8 mouse cellular contexts compared by ENCODE assay signal in genomic region chr2:132577431-132577981, GRCm38 (mm10). TPM values are rescaled to one million over a fixed set of nuclear protein-coding genes. Genes with fewer than 3 reads are reported as not detected.
DNase-seq lines count a peak whose midpoint lies in the region; ATAC-seq and TF ChIP-seq lines count a peak whose summit lies in the region.

No protein-coding gene starts in this region.

- peak overlapping the region; percentile 95 for H3K9ac ChIP-seq in ES-Bruce4 (ENCODE audit: low read depth, poor library complexity, severe bottlenecking)
- peak overlapping the region; percentile 96 for H3K9ac ChIP-seq in heart, embryonic 11.5 days (ENCODE audit: low read depth, low read length)
- peak overlapping the region; percentile 91 for H3K9ac ChIP-seq in kidney, postnatal 0 days (ENCODE audit: low read depth, low read length)
- peak overlapping the region; percentile 84 for H3K9ac ChIP-seq in lung, embryonic 16.5 days (ENCODE audit: low read length)

- H3K9me3 ChIP-seq in ES-Bruce4 (replicated peaks; ENCODE audit: control insufficient read depth, insufficient read depth, low read length, poor library complexity, severe bottlenecking): no peaks in the 10 kb centered on the region
- H3K9me3 ChIP-seq in embryonic facial prominence, embryonic 10.5 days: peaks cover 4% of the 10 kb centered on the region; the same call in 1 of the 2 replicates
- no peaks in the 10 kb centered on the region for H3K9me3 ChIP-seq in heart, embryonic 11.5 days (replicated peaks; ENCODE audit: control insufficient read depth, low read length)
- no peaks in the 10 kb centered on the region for H3K9me3 ChIP-seq in kidney, postnatal 0 days (replicated peaks; ENCODE audit: low read length)
- no peaks in the 10 kb centered on the region for H3K9me3 ChIP-seq in lung, embryonic 16.5 days (ENCODE audit: control insufficient read depth, low read length)

- no peaks in the 10 kb centered on the region for H3K27me3 ChIP-seq in ES-Bruce4 (ENCODE audit: control insufficient read depth, insufficient read depth, low read length, poor library complexity, severe bottlenecking)
- no peaks in the 10 kb centered on the region for H3K27me3 ChIP-seq in embryonic facial prominence, embryonic 10.5 days (replicated peaks; ENCODE audit: low read depth, poor library complexity, severe bottlenecking)
- no peaks in the 10 kb centered on the region for H3K27me3 ChIP-seq in heart, embryonic 11.5 days (ENCODE audit: control insufficient read depth, insufficient read depth, low read length)
- H3K27me3 ChIP-seq in kidney, postnatal 0 days (ENCODE audit: insufficient read depth, low read length): no peaks in the 10 kb centered on the region
- H3K27me3 ChIP-seq in lung, embryonic 16.5 days (ENCODE audit: control insufficient read depth, insufficient read depth, low read depth, low read length): no peaks in the 10 kb centered on the region

- peak; percentile 48 for DNase-seq in adrenal gland, adult 8-10 months
- peak; percentile 75 for DNase-seq in embryonic facial prominence, embryonic 10.5 days (ENCODE audit: low spot score)
- peak; percentile 63 for DNase-seq in kidney, postnatal 0 days (ENCODE audit: low spot score)
- no peak for DNase-seq in B cell, adult 2 months

- no peak for TF ChIP-seq POLR2A in ES-Bruce4 (IDR thresholded peaks at IDR 0.05; ENCODE audit: insufficient read depth, low read length)

- H3K4me2 ChIP-seq in heart, embryonic 11.5 days: peak overlapping the region; percentile 82
- H3K4me2 ChIP-seq in kidney, postnatal 0 days (ENCODE audit: low read length): peak overlapping the region; percentile 70
- H3K4me2 ChIP-seq in lung, embryonic 16.5 days (ENCODE audit: low read depth, low read length): peak overlapping the region; percentile 75

- peak; percentile 53 for ATAC-seq in heart, embryonic 11.5 days (replicated peaks; ENCODE audit: insufficient number of reproducible peaks, low FRiP score, low TSS enrichment)
- peak; percentile 66 for ATAC-seq in kidney, postnatal 0 days (replicated peaks; ENCODE audit: low FRiP score, low read depth)
- peak; percentile 75 for ATAC-seq in lung, embryonic 16.5 days (ENCODE audit: low read depth)
- ATAC-seq in neutrophil, adult 5-6 weeks (ENCODE audit: extremely low read depth, insufficient number of reproducible peaks, low FRiP score, poor library complexity, severe bottlenecking): peak; percentile 47

- no peak for TF ChIP-seq EP300 in ES-Bruce4 (IDR thresholded peaks at IDR 0.05; ENCODE audit: insufficient read depth, low read depth, low read length)

- H3K27ac ChIP-seq in ES-Bruce4 (ENCODE audit: insufficient read depth, low read length): 0 out of 2 replicates have a peak overlapping the region, but pooled peaks have one; percentile 46
- peak overlapping the region; percentile 99 for H3K27ac ChIP-seq in embryonic facial prominence, embryonic 10.5 days (replicated peaks)
- H3K27ac ChIP-seq in heart, embryonic 11.5 days (ENCODE audit: low read depth, low read length): peak overlapping the region; percentile 98
- peak overlapping the region; percentile 97 for H3K27ac ChIP-seq in kidney, postnatal 0 days
- H3K27ac ChIP-seq in lung, embryonic 16.5 days (ENCODE audit: low read length): peak overlapping the region; percentile 97

- under 1% methylated on average over 41 of the region's 41 CpGs for WGBS in embryonic facial prominence, embryonic 10.5 days
- WGBS in heart, embryonic 11.5 days (ENCODE audit: insufficient replicate concordance): 0% methylated on average over 41 of the region's 41 CpGs
- under 1% methylated on average over 32 of the region's 41 CpGs for WGBS in kidney, postnatal 0 days
- WGBS in lung, embryonic 16.5 days: 0% methylated on average over 39 of the region's 41 CpGs

- peak overlapping the region; percentile 72 for H3K4me3 ChIP-seq in ES-Bruce4 (ENCODE audit: low read depth, low read length)
- H3K4me3 ChIP-seq in embryonic facial prominence, embryonic 10.5 days: peak overlapping the region; percentile 90
- H3K4me3 ChIP-seq in heart, embryonic 11.5 days (ENCODE audit: low read depth, low read length): peak overlapping the region; percentile 78
- peak overlapping the region; percentile 80 for H3K4me3 ChIP-seq in kidney, postnatal 0 days (replicated peaks; ENCODE audit: low read depth, low read length)
- H3K4me3 ChIP-seq in lung, embryonic 16.5 days (ENCODE audit: low read length): peak overlapping the region; percentile 88

- no peaks in the 10 kb centered on the region for H3K4me1 ChIP-seq in ES-Bruce4 (ENCODE audit: control insufficient read depth, insufficient read depth, low read length)
- peaks cover 19% of the 10 kb centered on the region for H3K4me1 ChIP-seq in embryonic facial prominence, embryonic 10.5 days
- peaks cover 17% of the 10 kb centered on the region for H3K4me1 ChIP-seq in heart, embryonic 11.5 days (ENCODE audit: control insufficient read depth, insufficient read depth, low read length)
- peaks cover 10% of the 10 kb centered on the region; the same call in 1 of the 2 replicates for H3K4me1 ChIP-seq in kidney, postnatal 0 days (replicated peaks; ENCODE audit: insufficient read depth, low read length)
- peaks cover 21% of the 10 kb centered on the region for H3K4me1 ChIP-seq in lung, embryonic 16.5 days (replicated peaks; ENCODE audit: control insufficient read depth, insufficient read depth, low read length)

- no peaks in the 10 kb centered on the region for H3K36me3 ChIP-seq in ES-Bruce4 (ENCODE audit: control insufficient read depth, insufficient read depth, low read length, poor library complexity, severe bottlenecking)
- 0 out of 2 replicates have a peak, but pooled peaks cover 4% of the 10 kb centered on the region for H3K36me3 ChIP-seq in embryonic facial prominence, embryonic 10.5 days (replicated peaks)
- H3K36me3 ChIP-seq in heart, embryonic 11.5 days (ENCODE audit: control insufficient read depth, insufficient read depth, low read length): no peaks in the 10 kb centered on the region
- H3K36me3 ChIP-seq in kidney, postnatal 0 days (ENCODE audit: insufficient read depth, low read length): no peaks in the 10 kb centered on the region
- H3K36me3 ChIP-seq in lung, embryonic 16.5 days (ENCODE audit: control insufficient read depth, insufficient read depth, low read length): no peaks in the 10 kb centered on the region

- TF ChIP-seq CTCF in ES-Bruce4 (IDR thresholded peaks at IDR 0.05; ENCODE audit: low read depth, low read length): no peak
- TF ChIP-seq CTCF in kidney, postnatal 0 days (IDR thresholded peaks at IDR 0.05; ENCODE audit: low read depth): no peak

RNA-seq across cellular contexts. Expression of gene Gpcpd1, which starts 10.0 kb away (rescaled TPM):
- 9.5 and 11.0 TPM in 2 replicates for polyA plus RNA-seq in ES-Bruce4 (2011; ENCODE audit: insufficient read depth, insufficient read length, low read depth, missing spikeins)
- 10 to 100 TPM; 19.5 to 61.3 (median 25.4) TPM for total RNA-seq in adrenal gland, adult 8-10 months (2022)
- polyA plus RNA-seq in embryonic facial prominence, embryonic 10.5 days (2016; fragmentation: Nextera tagmentation; extraction: Ambion mirVana): 28.6 and 33.3 TPM in 2 replicates
- 31.6 and 36.5 TPM in 2 replicates for polyA plus RNA-seq in heart, embryonic 11.5 days (2014; fragmentation: Nextera tagmentation; extraction: Ambion mirVana)
- 34.3 and 35.3 TPM in 2 replicates for polyA plus RNA-seq in kidney, postnatal 0 days (2015; fragmentation: Nextera tagmentation; extraction: Ambion mirVana)
- polyA plus RNA-seq in lung, embryonic 16.5 days (2015; fragmentation: Nextera tagmentation; extraction: Ambion mirVana): 28.7 and 31.3 TPM in 2 replicates
- 559 and 604 TPM in 2 replicates for total RNA-seq in neutrophil, adult 5-6 weeks (2017)

Comparison
In these comparisons a context has a peak if more than half of its experiments do, and no peak if none do; other contexts are left out.
1. H3K27ac ChIP-seq: peak in every context shown above with its lines; median percentile 99 in embryonic facial prominence, embryonic 10.5 days; 98 in heart, embryonic 11.5 days; 97 in kidney, postnatal 0 days; 97 in lung, embryonic 16.5 days; 46 in ES-Bruce4.
2. DNase-seq: peak in adrenal gland, adult 8-10 months (single experiment), embryonic facial prominence, embryonic 10.5 days (single experiment) and kidney, postnatal 0 days (single experiment); none in B cell, adult 2 months (0 of 2).
3. Peak in every context shown above with its lines, with median percentiles within 50 percentile points of each other: H3K4me3 ChIP-seq, H3K9ac ChIP-seq, ATAC-seq and H3K4me2 ChIP-seq.